Mouse (Mus musculus) brain, adult 10 weeks (tissue): Measurements from ENCODE around the gene Ada. TPM values are rescaled to one million over a fixed set of nuclear protein-coding genes. Genes with fewer than 3 reads are reported as not detected.

Experiments
- polyA plus RNA-seq: library from polyadenylated mRNA; stranded (reverse); fragments of 350-450 nt; fragmentation: Illumina TruSeq; extraction: RNeasy Lipid Tissue Mini Kit (QIAGEN cat#74804); gene quantifications from one replicate; pipeline ENCODE4 v1.2.3, GENCODE M21; 2015; ENCODE audit warnings: low read depth, low replicate concordance

Gene Ada
- polyA plus RNA-seq: 0.71 TPM

GRCm38 (mm10) chr2:163749647-163750611, at the start of gene Ada:
Ada (minus strand) TSS chr2:163750239.

Other genes with a start within 250 kb of the Ada start
- gene Hnf4a, start 243.4 kb downstream of the Ada start, polyA plus RNA-seq: not detected
- gene Ttpal, start 147.9 kb downstream of the Ada start, polyA plus RNA-seq: 44.8 TPM
- 195 TPM for gene Serinc3, start 105.1 kb downstream of the Ada start, polyA plus RNA-seq
- gene Pkig, start 91.9 kb downstream of the Ada start, polyA plus RNA-seq: 151 TPM
- gene Ccn5, start 70.6 kb upstream of the Ada start, polyA plus RNA-seq: 0.58 TPM
- gene Kcnk15, start 103.4 kb upstream of the Ada start, polyA plus RNA-seq: not detected
- gene Rims4, start 168.4 kb upstream of the Ada start, polyA plus RNA-seq: 49.0 TPM
- gene Ywhab, start 244.7 kb upstream of the Ada start, polyA plus RNA-seq: 503 TPM